Mouse (Mus musculus) cerebellum, postnatal 36 days (tissue): ENCODE results near the gene Arhgap23.
A peak's percentile ranks its signal among the peaks of the same experiment; 100 is the strongest.

Experiments used
- DNase-seq, 2 experiments: peaks; one replicate each; pipeline ENCODE4 v3.0.0; 2021 to 2022; ENCODE audit warnings: mixed read lengths in 2 of 2

Gene Arhgap23

GRCm38 (mm10) chr11:97415330-97415711 is at the start of gene Arhgap23:
Gene Arhgap23 (plus strand): TSS chr11:97415533.
- peak in 1 of 2 experiments; percentile 33 for DNase-seq

DNA sequence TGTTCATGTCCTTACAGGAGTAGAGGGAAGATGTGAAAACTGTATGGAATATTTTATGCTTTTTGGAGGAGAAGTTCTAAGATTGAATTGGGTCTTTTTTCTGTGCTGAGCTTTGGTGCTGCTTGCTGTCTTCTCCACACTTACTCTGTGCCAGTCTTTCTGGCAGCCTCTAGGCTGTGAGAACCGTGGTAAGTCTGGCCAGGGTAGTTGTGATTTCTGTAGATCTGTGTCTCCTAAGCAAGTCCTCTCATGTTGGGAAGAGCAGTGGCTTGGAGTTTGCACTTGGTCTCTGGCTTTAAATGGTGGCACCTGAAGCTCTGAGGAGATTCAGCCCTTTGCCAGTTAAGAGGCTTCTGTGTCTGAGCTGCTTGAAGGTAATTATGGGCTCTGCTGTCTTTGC is 49.8 kb upstream of the Arhgap23 start:
- DNase-seq = no peak

DNA sequence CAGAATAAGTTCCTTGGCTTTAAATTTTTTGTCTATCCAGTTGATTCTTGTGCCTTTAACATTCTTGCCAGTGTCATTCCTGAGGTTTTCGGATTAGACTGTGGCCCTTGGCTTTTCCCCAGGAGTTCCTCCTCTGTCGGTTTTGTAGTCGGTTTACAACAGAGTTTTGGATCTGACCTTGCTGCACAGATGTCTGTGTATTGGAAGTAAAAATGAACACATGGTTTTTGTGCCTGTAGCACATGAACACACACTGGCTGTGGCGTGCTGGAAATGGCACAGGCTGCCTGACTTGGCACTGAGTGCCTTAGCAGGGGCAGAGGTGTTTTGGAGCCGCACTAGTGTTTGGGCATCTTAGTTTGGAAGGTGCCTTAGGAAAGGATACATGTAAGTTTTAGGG is 46.8 kb upstream of the Arhgap23 start:
- peak; percentile 45 to 52 for DNase-seq

DNA sequence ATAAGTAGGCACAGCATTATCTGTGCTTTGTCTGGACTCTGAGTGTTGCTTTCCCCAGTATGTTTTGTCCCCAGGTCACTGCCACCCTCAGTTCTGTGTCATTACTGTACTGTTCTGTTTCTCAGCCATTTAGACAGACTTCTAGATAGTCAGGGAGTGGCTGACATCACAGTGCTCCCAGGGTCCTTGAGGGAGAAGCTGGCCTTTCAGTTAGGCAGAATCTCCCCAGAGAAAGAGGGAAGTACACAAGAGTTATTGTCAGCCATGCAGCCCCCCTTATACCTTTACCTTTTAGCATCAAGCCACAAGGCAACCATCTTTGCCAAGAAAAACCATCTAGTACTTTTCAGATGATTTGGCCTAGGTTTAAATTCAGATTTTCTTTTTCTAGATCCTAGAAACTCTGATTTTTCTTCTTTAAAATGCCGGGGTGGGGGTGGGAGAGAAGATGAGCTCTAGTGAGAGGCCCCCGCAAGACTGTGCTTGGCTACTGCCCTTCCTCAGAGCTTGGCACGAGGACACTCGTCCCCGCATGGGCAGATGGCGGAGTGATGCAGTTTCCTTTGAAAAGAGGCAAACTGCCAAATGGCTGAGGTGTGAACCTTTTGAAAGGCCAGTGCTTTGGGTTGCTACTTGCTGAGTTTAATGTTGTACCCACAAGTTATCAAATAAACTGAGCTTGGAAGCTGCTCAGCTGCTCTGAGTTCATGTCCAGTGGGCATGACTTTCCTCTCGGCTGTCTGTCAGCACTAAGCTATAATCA is 44.8 kb upstream of the Arhgap23 start:
- DNase-seq = peak; percentile 91 to 93

DNA sequence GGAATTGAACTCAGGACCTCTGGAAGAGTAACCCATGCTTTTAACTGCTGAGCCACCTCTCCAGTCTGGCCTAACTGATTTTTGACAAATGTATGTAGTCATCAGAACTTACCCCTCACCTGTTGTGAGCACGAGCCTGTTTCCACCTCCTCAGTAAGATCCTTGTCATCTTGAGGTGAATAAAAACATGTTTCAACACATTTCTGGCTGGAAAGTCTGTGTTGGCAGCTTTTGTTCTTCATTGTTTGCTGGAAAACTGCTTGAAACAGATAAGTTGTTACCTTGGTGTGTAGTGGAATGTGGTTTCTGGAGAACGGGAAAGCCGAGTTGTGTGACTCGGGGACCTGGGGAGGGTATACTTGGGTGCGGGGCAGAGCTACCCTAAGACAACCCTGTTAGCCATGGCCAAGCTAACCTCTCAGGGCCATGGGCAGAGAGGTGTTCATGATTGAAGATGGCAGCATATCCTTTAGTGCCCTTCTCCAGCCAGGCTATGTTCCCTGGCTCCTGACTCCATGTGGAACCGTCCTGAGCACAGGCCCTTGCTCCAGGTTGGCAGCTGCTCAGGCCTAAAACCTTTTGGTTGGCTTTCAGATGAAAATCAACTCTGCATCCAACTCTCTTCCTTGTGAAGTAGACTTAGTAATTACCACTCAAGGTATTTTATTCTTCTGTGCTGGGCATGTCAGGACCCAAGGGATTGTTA is 43.0 kb upstream of the Arhgap23 start:
- DNase-seq = peak; percentile 61 to 63

DNA sequence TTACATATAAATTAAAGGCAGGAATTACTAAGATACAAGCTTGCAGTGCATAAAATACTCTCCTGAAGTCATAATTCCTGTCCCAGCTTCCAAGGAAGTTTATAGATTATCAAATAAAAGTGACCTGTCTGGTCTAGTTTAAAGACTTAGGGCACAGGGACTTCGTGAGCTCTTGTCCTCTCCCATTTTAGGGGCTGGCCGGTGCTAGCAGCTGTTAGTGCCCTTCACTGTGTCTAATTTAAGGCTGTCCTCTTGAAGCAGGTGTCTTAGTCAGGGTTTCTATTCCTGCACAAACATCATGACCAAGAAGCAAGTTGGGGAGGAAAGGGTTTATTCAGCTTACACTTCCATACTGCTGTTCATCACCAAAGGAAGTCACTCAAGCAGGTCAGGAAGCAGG is 41.9 kb upstream of the Arhgap23 start:
- DNase-seq = no peak

GRCm38 (mm10) chr11:97380036-97380435 is 35.3 kb upstream of the Arhgap23 start:
- DNase-seq = no peak

- DNase-seq = no peak
Observed at GRCm38 (mm10) chr11:97383017-97383416, 32.3 kb upstream of the Arhgap23 start.

- DNase-seq = no peak
Observed at GRCm38 (mm10) chr11:97383764-97384163, 31.6 kb upstream of the Arhgap23 start.

- no peak for DNase-seq
Observed at GRCm38 (mm10) chr11:97387811-97388210, 27.5 kb upstream of the Arhgap23 start.

DNA sequence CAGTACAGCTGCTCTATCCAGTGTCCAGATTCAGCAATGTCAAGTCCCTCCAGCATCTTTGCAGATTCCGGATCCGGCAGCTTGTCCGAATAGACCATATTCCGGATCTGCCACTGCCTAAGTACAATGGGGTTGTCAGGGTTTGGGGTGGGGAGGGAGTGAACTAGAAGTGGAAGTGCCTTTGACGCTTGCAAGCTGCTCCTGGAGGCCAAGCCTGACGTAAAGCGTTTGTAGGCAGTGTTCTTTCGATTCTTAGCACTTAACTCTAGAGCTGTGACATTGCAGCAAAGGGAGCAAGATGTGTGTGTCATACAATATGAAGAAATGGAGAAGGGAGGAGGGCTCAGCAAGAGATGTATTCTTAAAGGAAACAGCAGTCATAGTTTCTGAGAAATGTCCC is 26.2 kb upstream of the Arhgap23 start:
- no peak for DNase-seq

DNA sequence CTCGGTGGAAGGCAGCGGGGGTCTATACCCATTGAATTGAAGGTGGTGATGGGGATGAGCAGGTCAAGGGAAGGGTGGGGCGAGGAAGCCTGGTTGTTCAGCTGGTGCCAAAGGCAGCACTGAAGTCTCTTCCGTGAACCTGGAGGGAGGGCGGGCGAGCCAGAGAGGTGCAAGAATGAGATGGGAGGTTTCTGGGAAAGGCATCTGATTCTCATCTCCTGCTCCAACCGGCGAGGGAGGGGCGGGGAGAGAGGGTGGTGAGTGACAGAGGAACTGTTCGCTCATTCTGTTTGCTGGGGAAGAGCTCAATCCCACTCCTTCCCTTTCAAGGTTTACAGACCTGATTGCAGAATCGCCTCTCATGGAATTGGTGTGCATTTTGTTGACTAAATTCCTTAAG is 21.7 kb upstream of the Arhgap23 start:
- DNase-seq = no peak

GRCm38 (mm10) chr11:97394146-97394545 is 21.2 kb upstream of the Arhgap23 start:
- DNase-seq = no peak

DNA sequence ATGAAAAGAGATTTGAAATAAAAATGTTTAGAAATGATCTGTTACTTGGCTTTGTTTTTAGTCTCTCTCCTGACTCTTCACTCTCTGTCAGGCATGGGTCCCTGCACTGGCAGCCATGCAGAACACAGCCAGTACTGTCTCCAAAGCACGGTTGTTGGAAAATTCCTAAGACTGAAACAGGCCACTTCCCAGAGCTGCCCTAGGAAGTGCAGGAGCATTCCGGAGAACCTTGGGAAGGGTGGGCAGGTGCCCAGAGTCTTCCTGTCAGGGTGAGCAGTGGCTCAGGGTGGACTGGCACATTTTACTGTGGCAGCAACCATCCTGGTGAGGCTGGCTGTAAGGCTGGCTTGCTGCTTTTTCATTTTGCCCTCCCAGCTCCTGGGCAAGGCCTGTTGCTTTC is 16.8 kb upstream of the Arhgap23 start:
- DNase-seq = no peak

GRCm38 (mm10) chr11:97399958-97400710 is 15.2 kb upstream of the Arhgap23 start:
- peak; percentile 82 to 84 for DNase-seq

DNA sequence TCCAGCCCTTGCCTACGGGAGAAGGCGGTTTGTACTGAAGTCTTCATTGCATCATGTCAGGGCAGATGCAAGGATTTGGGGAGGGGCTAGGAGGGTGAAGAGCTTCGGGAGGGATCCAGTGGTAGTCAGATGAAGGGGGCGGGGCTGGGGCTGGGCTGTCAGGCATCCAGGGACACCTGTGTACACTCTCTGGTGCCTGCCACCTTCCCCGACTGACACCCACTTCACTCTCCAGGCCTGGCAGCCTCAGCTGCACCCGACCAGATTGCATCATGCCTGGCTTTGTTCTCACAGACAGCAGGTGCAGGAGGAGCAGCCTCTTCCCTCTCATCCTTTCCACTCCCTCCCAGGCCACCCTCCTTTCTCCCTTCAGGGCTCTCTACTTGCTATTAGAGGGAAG is 14.3 kb upstream of the Arhgap23 start:
- DNase-seq = peak; percentile 71 to 77

GRCm38 (mm10) chr11:97401686-97402435 is 13.5 kb upstream of the Arhgap23 start:
- DNase-seq = no peak

- DNase-seq = no peak
Observed at GRCm38 (mm10) chr11:97402746-97403145, 12.6 kb upstream of the Arhgap23 start.

DNA sequence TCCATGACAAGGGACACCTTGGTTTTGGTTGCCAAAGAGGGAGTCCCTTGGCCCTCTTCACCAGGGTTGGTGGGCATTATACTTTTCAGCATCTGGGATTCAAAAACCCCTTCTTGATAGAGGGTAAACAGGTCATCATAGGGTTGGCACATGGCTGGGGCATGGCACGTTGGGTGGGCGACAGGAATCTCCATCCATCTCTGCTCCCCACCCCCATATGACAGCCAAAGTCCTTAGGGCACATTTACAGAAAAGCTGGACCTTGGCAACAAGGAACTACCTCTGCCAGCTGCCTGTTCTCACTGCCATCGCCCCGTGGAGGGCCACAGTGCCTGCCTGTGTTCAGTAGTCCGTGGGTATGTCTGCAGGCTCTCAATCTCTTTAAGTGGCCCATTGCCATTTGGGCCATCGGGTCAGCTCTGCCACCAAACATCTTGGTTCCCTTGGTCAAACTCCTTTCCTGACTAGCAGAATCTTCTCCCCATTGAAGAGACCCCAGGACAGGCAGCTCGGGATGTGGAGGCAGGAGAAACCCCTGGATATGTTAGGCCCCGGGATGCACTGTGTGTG is 11.6 kb upstream of the Arhgap23 start:
- no peak for DNase-seq

- peak; percentile 49 to 59 for DNase-seq
Observed at GRCm38 (mm10) chr11:97404184-97404760, 11.1 kb upstream of the Arhgap23 start.

DNA sequence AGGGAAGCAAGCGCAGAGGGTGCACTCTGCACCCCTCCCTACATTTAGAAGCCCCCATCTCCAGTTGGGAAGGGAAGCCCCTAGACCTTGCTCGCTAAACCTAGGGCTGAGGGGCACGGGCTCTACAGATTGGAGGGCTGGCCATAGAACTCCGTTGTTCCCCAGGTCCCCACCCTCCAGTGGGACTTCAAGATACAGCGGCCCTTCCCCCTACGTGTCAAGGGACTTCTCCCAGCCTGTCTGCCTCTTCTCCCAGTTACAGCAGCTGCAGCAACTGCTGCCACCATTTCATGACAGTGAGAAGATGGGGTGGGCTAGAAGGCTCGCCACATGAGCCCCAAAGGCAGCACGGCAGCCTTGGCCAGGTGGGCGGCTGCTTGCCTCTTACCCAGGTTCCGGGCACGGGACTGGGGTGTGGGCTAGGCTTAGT is 10.6 kb upstream of the Arhgap23 start:
- DNase-seq = no peak
